Comparison of ENCODE assay signal across 8 mouse cellular contexts in the genomic region with DNA sequence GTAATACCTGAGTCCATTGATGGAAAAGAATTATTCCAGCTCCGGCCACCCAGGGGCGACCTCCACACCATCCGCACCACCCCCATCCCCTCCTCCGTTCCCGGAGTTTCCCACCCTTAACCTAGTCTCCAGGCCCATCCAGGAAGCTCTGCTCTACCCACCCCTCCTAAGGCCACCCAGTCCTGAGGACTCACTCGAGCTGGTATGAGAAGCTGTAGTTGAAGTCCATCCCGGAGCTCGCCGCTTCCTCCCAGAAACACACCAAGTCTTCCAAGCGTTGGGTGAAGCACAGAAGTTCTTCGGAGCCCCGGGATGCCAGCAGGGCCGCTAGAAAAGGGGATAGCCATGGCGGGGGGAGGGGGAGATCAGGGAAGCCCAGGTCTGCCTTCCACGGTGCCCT. TPM values are rescaled to one million over a fixed set of nuclear protein-coding genes. Genes with fewer than 3 reads are reported as not detected.
DNase-seq lines count a peak whose midpoint lies in the region; ATAC-seq and TF ChIP-seq lines count a peak whose summit lies in the region.

No protein-coding gene starts in this region.

- peak overlapping the region; percentile 77 for H3K4me2 ChIP-seq in lung, embryonic 14.5 days
- peak overlapping the region; percentile 78 for H3K4me2 ChIP-seq in embryonic facial prominence, embryonic 15.5 days (replicated peaks)
- H3K4me2 ChIP-seq in intestine, embryonic 16.5 days (ENCODE audit: low read depth, low read length) = peak overlapping the region; percentile 92
- peak overlapping the region; percentile 71 for H3K4me2 ChIP-seq in neural tube, embryonic 11.5 days (ENCODE audit: low read depth)

- no peak for DNase-seq in lung, embryonic 14.5 days
- no peak for DNase-seq in lung, postnatal 4 days
- no peak for DNase-seq in neural tube, embryonic 11.5 days (ENCODE audit: low spot score)
- DNase-seq in urinary bladder, adult 2 months (ENCODE audit: low spot score) = no peak
- DNase-seq in layer of hippocampus, postnatal 14 days (ENCODE audit: low spot score in 2 of 2) = no peak
- no peak for DNase-seq in cerebellum, adult 9-10 months

- ATAC-seq in lung, embryonic 14.5 days (ENCODE audit: insufficient read depth) = peak; percentile 61
- ATAC-seq in embryonic facial prominence, embryonic 15.5 days (ENCODE audit: insufficient number of reproducible peaks, low FRiP score, low TSS enrichment, low read depth) = no peak
- peak; percentile 31 for ATAC-seq in intestine, embryonic 16.5 days
- no peak for ATAC-seq in neural tube, embryonic 11.5 days (ENCODE audit: insufficient read depth, low FRiP score, low TSS enrichment)

- H3K36me3 ChIP-seq in lung, embryonic 14.5 days (ENCODE audit: insufficient read depth) = no peaks in the 10 kb centered on the region; the same call in 1 of the 2 replicates
- no peaks in the 10 kb centered on the region for H3K36me3 ChIP-seq in embryonic facial prominence, embryonic 15.5 days
- no peaks in the 10 kb centered on the region for H3K36me3 ChIP-seq in intestine, embryonic 16.5 days (ENCODE audit: control insufficient read depth, insufficient read depth, low read length)
- H3K36me3 ChIP-seq in neural tube, embryonic 11.5 days (ENCODE audit: control insufficient read depth, insufficient read depth, low read length) = no peaks in the 10 kb centered on the region

- WGBS in lung, embryonic 14.5 days = 2% methylated on average over 15 of the region's 15 CpGs
- under 1% methylated on average over 15 of the region's 15 CpGs for WGBS in embryonic facial prominence, embryonic 15.5 days
- 2% methylated on average over 15 of the region's 15 CpGs for WGBS in intestine, embryonic 16.5 days
- under 1% methylated on average over 15 of the region's 15 CpGs for WGBS in neural tube, embryonic 11.5 days

- H3K9ac ChIP-seq in lung, embryonic 14.5 days = peak overlapping the region; percentile 46
- H3K9ac ChIP-seq in embryonic facial prominence, embryonic 15.5 days = no peak overlapping the region
- H3K9ac ChIP-seq in intestine, embryonic 16.5 days (ENCODE audit: low read depth, low read length) = peak overlapping the region; percentile 56
- H3K9ac ChIP-seq in neural tube, embryonic 11.5 days (ENCODE audit: low read length) = 0 out of 2 replicates have a peak overlapping the region, but pooled peaks have one; percentile 11

- peak overlapping the region; percentile 45 for H3K4me3 ChIP-seq in lung, embryonic 14.5 days (ENCODE audit: low read depth, low read length)
- H3K4me3 ChIP-seq in embryonic facial prominence, embryonic 15.5 days (replicated peaks) = peak overlapping the region; percentile 47
- peak overlapping the region; percentile 52 for H3K4me3 ChIP-seq in intestine, embryonic 16.5 days (ENCODE audit: low read length)
- H3K4me3 ChIP-seq in neural tube, embryonic 11.5 days (ENCODE audit: low read depth, low read length) = peak overlapping the region; percentile 36

- H3K4me1 ChIP-seq in lung, embryonic 14.5 days (ENCODE audit: insufficient read depth) = peaks cover 5% of the 10 kb centered on the region; the same call in 1 of the 2 replicates
- H3K4me1 ChIP-seq in embryonic facial prominence, embryonic 15.5 days = peaks cover 34% of the 10 kb centered on the region
- peaks cover 25% of the 10 kb centered on the region for H3K4me1 ChIP-seq in intestine, embryonic 16.5 days (ENCODE audit: control insufficient read depth, insufficient read depth, low read length)
- peaks cover 5% of the 10 kb centered on the region; the same call in 1 of the 2 replicates for H3K4me1 ChIP-seq in neural tube, embryonic 11.5 days (ENCODE audit: control insufficient read depth, insufficient read depth, low read length)

- no peaks in the 10 kb centered on the region for H3K9me3 ChIP-seq in lung, embryonic 14.5 days (ENCODE audit: low read depth, low read length)
- no peaks in the 10 kb centered on the region for H3K9me3 ChIP-seq in embryonic facial prominence, embryonic 15.5 days (replicated peaks)
- no peaks in the 10 kb centered on the region for H3K9me3 ChIP-seq in intestine, embryonic 16.5 days (ENCODE audit: control insufficient read depth, low read length)
- H3K9me3 ChIP-seq in neural tube, embryonic 11.5 days (ENCODE audit: control insufficient read depth, low read length) = no peaks in the 10 kb centered on the region

- H3K27me3 ChIP-seq in lung, embryonic 14.5 days (ENCODE audit: insufficient read depth, low read length) = peaks cover 28% of the 10 kb centered on the region
- H3K27me3 ChIP-seq in embryonic facial prominence, embryonic 15.5 days = peaks cover 42% of the 10 kb centered on the region
- peaks cover 29% of the 10 kb centered on the region for H3K27me3 ChIP-seq in intestine, embryonic 16.5 days (replicated peaks; ENCODE audit: control insufficient read depth, insufficient read depth, low read length)
- peaks cover 38% of the 10 kb centered on the region for H3K27me3 ChIP-seq in neural tube, embryonic 11.5 days (ENCODE audit: control insufficient read depth, insufficient read depth, low read length)

- H3K27ac ChIP-seq in lung, embryonic 14.5 days (ENCODE audit: low read depth) = no peak overlapping the region
- H3K27ac ChIP-seq in embryonic facial prominence, embryonic 15.5 days (replicated peaks) = no peak overlapping the region
- H3K27ac ChIP-seq in intestine, embryonic 16.5 days (ENCODE audit: low read length) = no peak overlapping the region
- no peak overlapping the region for H3K27ac ChIP-seq in neural tube, embryonic 11.5 days (ENCODE audit: low read depth, low read length)

- TF ChIP-seq CTCF in lung, embryonic 14.5 days (IDR thresholded peaks at IDR 0.05; ENCODE audit: low read depth) = peak; percentile 31; the same call in 1 of the 2 replicates

RNA-seq across cellular contexts. Expression of gene Epor, which starts 1.3 kb away (rescaled TPM):
- polyA plus RNA-seq in lung, embryonic 14.5 days (2014; fragmentation: Nextera tagmentation; extraction: Ambion mirVana) = 5.3 and 6.4 TPM in 2 replicates
- 4.4 and 5.3 TPM in 2 replicates for polyA plus RNA-seq in embryonic facial prominence, embryonic 15.5 days (2015; fragmentation: Nextera tagmentation; extraction: Ambion mirVana)
- polyA plus RNA-seq in intestine, embryonic 16.5 days (2015; fragmentation: Nextera tagmentation; extraction: Ambion mirVana) = 4.8 and 6.4 TPM in 2 replicates
- polyA plus RNA-seq in neural tube, embryonic 11.5 days (2014; fragmentation: Nextera tagmentation; extraction: Ambion mirVana) = 4.1 and 5.9 TPM in 2 replicates
- polyA plus RNA-seq in urinary bladder, adult 2 months (2012; rRNA removed) = 1.8 and 2.1 TPM in 2 replicates
- 1 to 10 TPM; 2.6 to 3.3 TPM for total RNA-seq in layer of hippocampus, postnatal 14 days (2021)

RNA-seq across cellular contexts. Expression of gene Swsap1, which starts 6.5 kb away (rescaled TPM):
- polyA plus RNA-seq in lung, embryonic 14.5 days (2014; fragmentation: Nextera tagmentation; extraction: Ambion mirVana) = 10.2 and 12.2 TPM in 2 replicates
- polyA plus RNA-seq in embryonic facial prominence, embryonic 15.5 days (2015; fragmentation: Nextera tagmentation; extraction: Ambion mirVana) = 5.8 and 6.5 TPM in 2 replicates
- polyA plus RNA-seq in intestine, embryonic 16.5 days (2015; fragmentation: Nextera tagmentation; extraction: Ambion mirVana) = 5.9 and 6.5 TPM in 2 replicates
- polyA plus RNA-seq in neural tube, embryonic 11.5 days (2014; fragmentation: Nextera tagmentation; extraction: Ambion mirVana) = 18.9 and 22.5 TPM in 2 replicates
- 4.6 and 6.4 TPM in 2 replicates for polyA plus RNA-seq in urinary bladder, adult 2 months (2012; rRNA removed)
- total RNA-seq in layer of hippocampus, postnatal 14 days (2021) = 10 to 100 TPM; 14.4 to 15.2 TPM

RNA-seq across cellular contexts. Expression of gene Plppr2, which starts 25.2 kb away (rescaled TPM):
- 7.7 and 10.2 TPM in 2 replicates for polyA plus RNA-seq in lung, embryonic 14.5 days (2014; fragmentation: Nextera tagmentation; extraction: Ambion mirVana)
- polyA plus RNA-seq in embryonic facial prominence, embryonic 15.5 days (2015; fragmentation: Nextera tagmentation; extraction: Ambion mirVana) = 13.6 and 15.5 TPM in 2 replicates
- 5.2 and 6.2 TPM in 2 replicates for polyA plus RNA-seq in intestine, embryonic 16.5 days (2015; fragmentation: Nextera tagmentation; extraction: Ambion mirVana)
- 27.7 TPM in 2 replicates for polyA plus RNA-seq in neural tube, embryonic 11.5 days (2014; fragmentation: Nextera tagmentation; extraction: Ambion mirVana)
- polyA plus RNA-seq in urinary bladder, adult 2 months (2012; rRNA removed) = 14.5 and 17.1 TPM in 2 replicates
- total RNA-seq in layer of hippocampus, postnatal 14 days (2021) = 100 to 1,000 TPM; 350 to 352 TPM

RNA-seq across cellular contexts. Expression of gene Rgl3, which starts 27.2 kb away (rescaled TPM):
- polyA plus RNA-seq in lung, embryonic 14.5 days (2014; fragmentation: Nextera tagmentation; extraction: Ambion mirVana) = 3.8 and 5.5 TPM in 2 replicates
- polyA plus RNA-seq in embryonic facial prominence, embryonic 15.5 days (2015; fragmentation: Nextera tagmentation; extraction: Ambion mirVana) = 1.4 and 1.8 TPM in 2 replicates
- 1.7 and 2.0 TPM in 2 replicates for polyA plus RNA-seq in intestine, embryonic 16.5 days (2015; fragmentation: Nextera tagmentation; extraction: Ambion mirVana)
- polyA plus RNA-seq in neural tube, embryonic 11.5 days (2014; fragmentation: Nextera tagmentation; extraction: Ambion mirVana) = 2.3 and 3.7 TPM in 2 replicates
- polyA plus RNA-seq in urinary bladder, adult 2 months (2012; rRNA removed) = 25.7 and 27.3 TPM in 2 replicates
- total RNA-seq in layer of hippocampus, postnatal 14 days (2021) = 1 to 10 TPM; 1.2 to 1.3 TPM

RNA-seq across cellular contexts. Expression of gene Tmem205, which starts 34.7 kb away (rescaled TPM):
- polyA plus RNA-seq in lung, embryonic 14.5 days (2014; fragmentation: Nextera tagmentation; extraction: Ambion mirVana) = 39.5 and 40.1 TPM in 2 replicates
- polyA plus RNA-seq in embryonic facial prominence, embryonic 15.5 days (2015; fragmentation: Nextera tagmentation; extraction: Ambion mirVana) = 56.2 and 58.0 TPM in 2 replicates
- 93.9 and 97.0 TPM in 2 replicates for polyA plus RNA-seq in intestine, embryonic 16.5 days (2015; fragmentation: Nextera tagmentation; extraction: Ambion mirVana)
- polyA plus RNA-seq in neural tube, embryonic 11.5 days (2014; fragmentation: Nextera tagmentation; extraction: Ambion mirVana) = 35.1 and 35.4 TPM in 2 replicates
- 93.0 and 101 TPM in 2 replicates for polyA plus RNA-seq in urinary bladder, adult 2 months (2012; rRNA removed)
- total RNA-seq in layer of hippocampus, postnatal 14 days (2021) = 10 to 100 TPM; 35.7 to 37.0 TPM

Comparison
In these comparisons a context has a peak if more than half of its experiments do, and no peak if none do; other contexts are left out.
1. ATAC-seq: peak in lung, embryonic 14.5 days (single experiment) and intestine, embryonic 16.5 days (single experiment); none in embryonic facial prominence, embryonic 15.5 days (single experiment) and neural tube, embryonic 11.5 days (single experiment).
2. Peak in every context shown above with its lines, with median percentiles within 50 percentile points of each other: H3K4me2 ChIP-seq and H3K4me3 ChIP-seq.